Mouse (Mus musculus): ENCODE measurements around the gene Apaf1.

DNA sequence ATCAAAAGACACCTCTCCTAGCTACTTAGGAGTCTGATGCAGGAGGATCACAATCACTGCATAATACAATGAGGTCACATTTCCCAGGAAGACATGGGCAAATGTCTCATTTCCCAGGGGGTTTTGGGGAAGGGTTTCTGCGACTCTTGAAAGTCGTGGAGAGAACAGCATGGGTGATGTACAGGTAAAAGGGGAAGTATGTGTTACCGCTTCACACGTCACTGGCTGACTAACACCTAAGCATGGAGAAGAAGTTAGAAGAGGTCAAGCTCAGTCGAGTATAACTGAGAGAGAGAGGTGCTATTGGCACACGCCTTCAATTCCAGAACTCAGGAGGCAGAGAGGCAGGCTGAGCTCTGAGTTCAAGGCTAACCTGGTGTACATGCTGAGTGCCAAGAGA is 92.2 kb downstream of the Apaf1 start:
- no peak for TF ChIP-seq CTCF (IDR thresholded peaks at IDR 0.05; ENCODE audit: low read depth)
- no peak for TF ChIP-seq EP300 (IDR thresholded peaks at IDR 0.05; ENCODE audit: low read depth)

Measured in heart, postnatal 0 days (tissue).